Mouse (Mus musculus): ENCODE measurements around the gene Entpd2.

- TF ChIP-seq CEBPB (IDR thresholded peaks at IDR 0.05; ENCODE audit: low read depth) = no peak
- TF ChIP-seq MAX (IDR thresholded peaks at IDR 0.05) = no peak
- TF ChIP-seq MYOD1 (IDR thresholded peaks at IDR 0.05; ENCODE audit: control insufficient read depth, insufficient read length, low read depth) = no peak
- no peak for TF ChIP-seq CTCF (IDR thresholded peaks at IDR 0.05; ENCODE audit: control insufficient read depth, insufficient read depth, insufficient read length)
- TF ChIP-seq MYOG (IDR thresholded peaks at IDR 0.05; ENCODE audit: control insufficient read depth, extremely low read depth, insufficient read length) = no peak
Observed at GRCm38 (mm10) chr2:25371764-25372643, 23.7 kb upstream of the Entpd2 start, which contains the start of gene Sapcd2.

Data from C2C12 (cell line).